Mouse (Mus musculus): Measurements from ENCODE around the gene Gas2l3. TPM values are rescaled to one million over a fixed set of nuclear protein-coding genes. Genes with fewer than 3 reads are reported as not detected.

Gene Gas2l3
- polyA plus RNA-seq, 1 experiment from 2014 or later = 9.7 TPM

DNA sequence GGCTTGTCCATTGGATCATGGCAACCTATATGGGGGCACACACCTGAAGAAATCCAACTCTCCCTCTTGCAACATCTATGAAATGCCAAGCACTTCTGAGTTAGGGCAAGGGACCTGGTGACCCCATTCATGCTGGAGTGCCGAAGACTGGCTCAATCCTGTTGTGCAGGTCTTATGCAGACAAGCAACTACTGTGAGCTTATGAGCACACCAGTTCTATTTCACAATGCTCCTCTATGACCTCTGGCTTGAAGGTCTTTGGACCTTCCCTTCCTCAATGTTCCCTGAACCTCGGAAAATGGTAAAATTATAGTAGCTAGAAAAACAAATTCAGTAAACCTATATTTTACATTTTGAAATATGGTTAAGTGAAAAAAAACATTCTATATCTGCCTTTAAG, 25.8 kb downstream of the Gas2l3 start:
- no peak overlapping the region for H3K27ac ChIP-seq
- H3K36me3 ChIP-seq = peaks cover 68% of the 10 kb centered on the region
- WGBS = 91% methylated on average over 2 of the region's 2 CpGs

DNA sequence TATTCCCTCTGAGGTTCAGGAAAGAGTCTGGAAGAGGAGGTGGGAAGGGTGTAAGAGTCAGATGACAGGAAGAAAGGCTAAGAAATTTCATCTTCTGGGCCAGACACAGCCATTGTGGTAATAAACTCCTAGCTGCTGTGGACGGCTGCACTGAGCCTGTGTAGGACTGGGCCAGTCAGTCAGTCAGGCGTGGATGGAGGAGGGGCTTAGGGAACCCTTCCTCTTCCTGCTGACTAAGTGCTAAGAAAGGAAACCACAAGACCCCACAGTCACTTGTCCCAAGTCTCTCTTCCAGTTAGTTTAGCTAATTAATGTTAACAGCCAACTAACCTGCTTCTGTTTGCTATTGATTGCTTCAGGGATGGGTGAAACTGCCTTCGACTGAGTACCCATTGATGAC, 28.3 kb downstream of the Gas2l3 start:
- peaks cover 71% of the 10 kb centered on the region for H3K36me3 ChIP-seq
- DNase-seq (ENCODE audit: low spot score) = no peak
- H3K9me3 ChIP-seq = no peaks in the 10 kb centered on the region
- no peak overlapping the region for H3K4me3 ChIP-seq
- 75% methylated on average over 3 of the region's 3 CpGs for WGBS
- H3K27me3 ChIP-seq (ENCODE audit: insufficient read depth, poor library complexity, severe bottlenecking) = no peaks in the 10 kb centered on the region
- no peak overlapping the region for H3K27ac ChIP-seq
- no peaks in the 10 kb centered on the region for H3K4me1 ChIP-seq (replicated peaks)

More for the DNA sequence above, 25.8 kb downstream of the Gas2l3 start:
- Histone ChIP-seq H3K9me3 (no peaks in the 10 kb centered on the region), H3K4me1 (replicated peaks) (no peaks in the 10 kb centered on the region), H3K27me3 (ENCODE audit: insufficient read depth, poor library complexity, severe bottlenecking) (no peaks in the 10 kb centered on the region), H3K4me3 (no peak overlapping the region)
- DNase-seq (ENCODE audit: low spot score) = no peak

DNA sequence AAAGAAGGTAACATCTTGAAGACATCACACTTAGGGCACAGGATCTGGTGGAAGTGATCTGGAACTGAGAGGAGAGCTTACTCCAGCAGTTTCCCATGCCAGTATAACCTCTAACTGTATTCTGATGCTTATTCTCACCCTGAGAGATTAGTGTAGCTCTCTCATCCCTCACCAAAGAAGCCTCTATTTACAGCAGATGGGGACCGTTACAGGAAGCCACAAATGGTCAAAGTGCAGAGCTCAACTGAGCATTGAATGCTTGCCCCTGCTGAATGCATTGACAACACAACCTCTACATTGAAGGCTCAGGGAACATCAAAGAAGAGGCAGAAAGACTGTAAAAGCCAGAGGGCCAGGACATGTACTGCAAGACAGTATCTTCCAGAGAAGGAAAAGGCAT, 36.2 kb downstream of the Gas2l3 start:
- Histone ChIP-seq H3K27me3 (ENCODE audit: insufficient read depth, poor library complexity, severe bottlenecking) (no peaks in the 10 kb centered on the region), H3K4me1 (replicated peaks) (no peaks in the 10 kb centered on the region), H3K4me3 (no peak overlapping the region), H3K9me3 (no peaks in the 10 kb centered on the region), H3K27ac (no peak overlapping the region), H3K36me3 (peaks cover 20% of the 10 kb centered on the region)
- WGBS = 60% methylated on average over 1 of the region's 1 CpGs
- DNase-seq (ENCODE audit: low spot score) = no peak

DNA sequence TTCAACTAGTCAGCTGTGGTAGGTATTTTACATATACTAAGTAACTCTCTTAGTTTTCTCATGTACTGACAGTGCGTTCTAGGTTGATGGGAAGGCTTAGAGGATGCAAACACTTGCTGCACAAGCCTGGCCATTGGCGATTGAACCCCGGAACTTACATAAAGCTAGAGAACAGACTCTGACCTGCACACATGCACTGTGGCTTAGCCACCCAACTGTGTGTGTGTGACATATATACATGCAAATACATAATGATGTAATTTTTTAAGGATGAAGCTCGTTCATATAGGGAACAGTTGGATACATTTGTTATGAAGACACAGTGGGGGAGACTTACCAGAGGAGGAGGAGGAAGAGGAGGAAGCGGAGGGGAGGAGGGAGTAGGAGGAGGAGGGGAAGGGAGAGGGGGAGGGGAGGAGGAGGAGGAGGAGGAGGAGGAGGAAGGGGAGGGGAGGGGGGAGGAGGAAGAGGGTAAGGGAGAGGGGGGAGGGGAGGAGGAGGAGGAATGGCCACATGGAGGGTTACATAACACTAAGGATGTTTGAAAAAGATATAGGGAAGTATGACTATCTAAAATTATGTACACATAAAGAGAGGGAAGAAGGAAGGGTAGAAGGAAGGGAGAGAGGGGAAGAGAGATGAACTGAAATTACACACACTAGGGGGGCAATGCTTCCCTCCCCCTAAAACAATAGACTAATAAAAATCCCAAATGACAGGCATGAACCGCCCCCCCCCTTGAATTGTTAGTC, 36.9 kb downstream of the Gas2l3 start:
- no peaks in the 10 kb centered on the region for H3K4me1 ChIP-seq (replicated peaks)
- H3K4me3 ChIP-seq = no peak overlapping the region
- peaks cover 18% of the 10 kb centered on the region; the same call in 1 of the 2 replicates for H3K36me3 ChIP-seq
- WGBS = 80% methylated on average over 6 of the region's 6 CpGs
- no peaks in the 10 kb centered on the region for H3K9me3 ChIP-seq
- H3K27ac ChIP-seq = no peak overlapping the region
- no peaks in the 10 kb centered on the region for H3K27me3 ChIP-seq (ENCODE audit: insufficient read depth, poor library complexity, severe bottlenecking)
- no peak for DNase-seq (ENCODE audit: low spot score)

DNA sequence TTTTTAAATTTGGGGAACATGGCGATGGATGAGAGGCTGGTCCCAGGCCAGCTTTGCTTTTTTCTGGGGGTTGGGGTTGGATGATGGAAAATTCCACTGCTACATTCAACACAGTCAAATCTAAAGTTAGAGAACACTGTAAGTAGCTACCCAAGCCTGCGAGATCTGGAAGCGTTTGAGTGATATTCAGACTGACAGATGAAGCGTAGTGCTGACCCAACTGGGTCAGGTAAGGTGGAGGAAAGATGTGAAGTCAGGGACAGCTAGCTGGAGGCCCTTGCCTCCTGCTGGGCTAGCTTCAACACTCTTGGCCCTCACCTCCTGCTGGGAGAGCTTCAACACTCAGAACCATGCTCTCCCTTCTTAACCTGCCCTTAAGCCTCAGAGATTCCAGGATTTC, 38.8 kb downstream of the Gas2l3 start:
- Histone ChIP-seq H3K36me3 (0 out of 2 replicates have a peak, but pooled peaks cover 2% of the 10 kb centered on the region), H3K27ac (no peak overlapping the region), H3K27me3 (ENCODE audit: insufficient read depth, poor library complexity, severe bottlenecking) (no peaks in the 10 kb centered on the region), H3K4me1 (replicated peaks) (no peaks in the 10 kb centered on the region), H3K4me3 (no peak overlapping the region), H3K9me3 (0 out of 2 replicates have a peak, but pooled peaks cover 4% of the 10 kb centered on the region)
- DNase-seq (ENCODE audit: low spot score) = no peak
- 73% methylated on average over 4 of the region's 4 CpGs for WGBS

DNA sequence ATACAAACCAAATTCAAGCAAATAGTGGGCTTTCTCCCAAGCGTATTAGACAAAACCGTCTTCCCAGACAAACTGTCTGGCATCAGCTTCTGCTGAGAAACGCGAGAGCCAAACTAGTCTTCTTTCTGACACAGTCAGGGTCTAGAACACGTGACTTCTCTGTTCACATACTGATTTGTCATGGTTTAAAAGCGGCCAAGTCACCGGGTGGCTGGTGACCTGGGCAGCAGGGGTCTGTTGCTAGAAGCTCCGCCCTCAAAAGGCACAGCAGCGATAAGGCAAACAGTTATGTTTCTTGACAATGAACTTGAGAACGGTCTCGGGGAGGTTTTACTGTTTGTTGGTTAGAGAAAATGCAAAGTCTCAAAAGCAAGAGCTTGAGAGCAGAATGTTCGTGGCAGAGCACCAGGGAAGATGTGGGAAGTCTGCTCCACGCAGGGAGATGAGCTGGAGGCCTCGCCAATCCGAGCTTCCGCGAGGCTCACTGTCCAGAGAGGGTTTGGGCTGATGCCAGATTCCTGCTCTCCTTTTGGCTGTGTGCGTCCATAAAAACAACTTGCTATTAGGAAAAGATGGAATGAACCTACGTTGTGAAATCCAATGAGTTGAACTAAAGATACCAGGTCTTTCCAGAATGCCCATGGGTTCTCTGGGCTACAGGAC, 43.0 kb downstream of the Gas2l3 start:
- Histone ChIP-seq H3K27ac (no peak overlapping the region), H3K9me3 (0 out of 2 replicates have a peak, but pooled peaks cover 4% of the 10 kb centered on the region), H3K36me3 (no peaks in the 10 kb centered on the region), H3K27me3 (ENCODE audit: insufficient read depth, poor library complexity, severe bottlenecking) (no peaks in the 10 kb centered on the region), H3K4me1 (replicated peaks) (peaks cover 5% of the 10 kb centered on the region; the same call in 1 of the 2 replicates), H3K4me3 (no peak overlapping the region)
- 86% methylated on average over 19 of the region's 19 CpGs for WGBS
- DNase-seq (ENCODE audit: low spot score) = no peak

DNA sequence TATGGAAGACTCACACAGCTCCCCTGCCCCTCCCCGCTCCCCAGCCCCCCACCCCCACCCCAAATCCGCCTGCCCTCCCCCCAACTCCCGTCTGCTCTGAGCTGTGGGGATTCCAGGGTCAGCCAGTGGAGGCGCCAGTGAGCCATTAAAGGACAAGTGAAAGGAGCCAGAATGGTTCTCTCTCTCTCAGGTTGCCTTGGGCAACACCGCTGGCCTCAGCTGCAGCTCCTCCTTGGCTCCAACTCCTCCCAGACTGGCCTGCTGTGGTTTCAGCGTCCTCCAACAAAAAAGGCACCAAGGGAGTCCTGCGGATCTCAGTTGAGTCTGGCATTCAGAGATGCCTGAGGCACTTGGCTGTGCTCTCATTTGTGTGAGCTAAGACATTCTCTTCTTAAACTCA, 47.9 kb downstream of the Gas2l3 start:
- H3K4me1 ChIP-seq (replicated peaks) = peaks cover 16% of the 10 kb centered on the region; the same call in 1 of the 2 replicates
- no peaks in the 10 kb centered on the region for H3K27me3 ChIP-seq (ENCODE audit: insufficient read depth, poor library complexity, severe bottlenecking)
- H3K4me3 ChIP-seq = peak overlapping the region; percentile 33
- 2% methylated on average over 7 of the region's 7 CpGs for WGBS
- DNase-seq (ENCODE audit: low spot score) = peak; percentile 83
- H3K36me3 ChIP-seq = no peaks in the 10 kb centered on the region
- H3K9me3 ChIP-seq = 0 out of 2 replicates have a peak, but pooled peaks cover 4% of the 10 kb centered on the region
- no peak overlapping the region for H3K27ac ChIP-seq

DNA sequence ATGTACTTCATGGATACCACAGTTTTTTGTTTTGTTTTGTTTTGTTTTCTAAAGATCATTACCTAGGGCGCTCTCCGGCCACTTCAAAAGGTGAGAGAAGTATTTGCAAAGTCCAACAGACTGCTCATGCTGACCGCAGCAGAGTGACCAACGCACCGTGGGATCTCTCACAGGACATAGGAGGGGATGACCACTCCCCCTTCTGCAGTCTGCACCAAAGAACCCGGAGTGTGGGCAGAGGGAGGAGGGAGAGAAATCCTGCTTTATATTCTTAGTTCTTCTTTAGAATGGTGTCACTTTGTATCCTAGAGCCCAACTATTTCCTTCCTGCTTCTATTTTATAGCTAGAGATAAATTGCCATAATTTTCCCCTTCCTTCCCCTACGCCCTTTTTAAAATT, 48.4 kb downstream of the Gas2l3 start:
- WGBS = 34% methylated on average over 7 of the region's 7 CpGs

DNA sequence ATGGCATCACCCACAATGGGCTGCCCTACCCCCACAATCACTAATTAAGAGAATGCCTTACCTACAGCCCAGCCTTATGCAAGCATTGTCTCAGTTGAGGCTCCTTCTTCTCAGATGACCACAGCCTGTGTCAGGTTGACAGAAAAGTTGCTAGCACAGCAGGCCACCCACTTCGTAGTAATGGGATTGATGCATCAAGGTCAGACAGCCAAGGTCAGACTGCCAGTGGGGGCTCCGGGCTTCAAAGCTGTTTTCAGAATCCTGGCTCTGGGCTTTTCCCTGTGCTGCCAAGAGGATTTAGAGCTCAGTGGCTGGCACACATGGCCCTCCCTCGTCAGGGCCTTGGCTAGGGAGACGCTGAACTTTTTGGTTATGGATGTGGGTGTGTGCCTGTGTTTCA, 51.1 kb downstream of the Gas2l3 start:
- H3K27me3 ChIP-seq (ENCODE audit: insufficient read depth, poor library complexity, severe bottlenecking) = no peaks in the 10 kb centered on the region
- no peaks in the 10 kb centered on the region for H3K9me3 ChIP-seq
- DNase-seq (ENCODE audit: low spot score) = peak; percentile 27
- no peaks in the 10 kb centered on the region for H3K36me3 ChIP-seq
- peaks cover 16% of the 10 kb centered on the region; the same call in 1 of the 2 replicates for H3K4me1 ChIP-seq (replicated peaks)
- no peak overlapping the region for H3K27ac ChIP-seq
- H3K4me3 ChIP-seq = no peak overlapping the region
- WGBS = 44% methylated on average over 4 of the region's 4 CpGs

More for the DNA sequence above, 48.4 kb downstream of the Gas2l3 start:
- Histone ChIP-seq H3K27ac (no peak overlapping the region), H3K36me3 (no peaks in the 10 kb centered on the region), H3K9me3 (no peaks in the 10 kb centered on the region), H3K27me3 (ENCODE audit: insufficient read depth, poor library complexity, severe bottlenecking) (no peaks in the 10 kb centered on the region), H3K4me1 (replicated peaks) (peaks cover 16% of the 10 kb centered on the region; the same call in 1 of the 2 replicates), H3K4me3 (peak overlapping the region; percentile 33; the same call in 1 of the 2 replicates)
- no peak for DNase-seq (ENCODE audit: low spot score)

DNA sequence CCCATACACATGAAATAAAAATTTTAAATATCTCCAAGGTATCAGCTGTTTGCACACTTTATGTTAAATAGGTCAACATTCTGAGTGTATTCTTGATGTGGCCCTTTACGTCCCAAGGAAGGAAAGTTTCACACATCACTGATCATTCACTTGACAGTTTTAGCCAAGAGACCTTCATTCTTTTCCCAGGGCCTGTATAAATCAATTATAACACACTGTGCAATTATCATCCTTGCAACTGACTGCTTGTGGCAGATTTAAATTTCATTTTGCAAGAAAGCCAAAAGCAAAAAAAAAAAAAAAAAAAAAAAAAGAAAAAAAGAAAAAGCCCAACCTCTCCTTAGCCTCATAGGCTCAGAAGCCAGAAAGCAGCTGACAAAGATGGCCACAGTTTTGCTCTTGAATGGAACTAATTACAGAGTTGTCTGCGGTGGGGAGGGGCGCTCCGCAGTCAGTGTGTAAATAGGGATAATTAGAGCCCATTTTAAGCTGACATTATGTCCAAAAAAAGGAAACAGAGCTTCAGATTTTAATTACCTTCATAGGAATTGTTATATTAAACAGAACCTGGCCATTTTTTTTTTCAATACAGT, 52.1 kb downstream of the Gas2l3 start:
- no peak overlapping the region for H3K27ac ChIP-seq
- DNase-seq (ENCODE audit: low spot score) = no peak
- H3K36me3 ChIP-seq = no peaks in the 10 kb centered on the region
- H3K9me3 ChIP-seq = no peaks in the 10 kb centered on the region
- H3K4me1 ChIP-seq (replicated peaks) = peaks cover 16% of the 10 kb centered on the region; the same call in 1 of the 2 replicates
- WGBS = 76% methylated on average over 4 of the region's 4 CpGs
- no peak overlapping the region for H3K4me3 ChIP-seq
- no peaks in the 10 kb centered on the region for H3K27me3 ChIP-seq (ENCODE audit: insufficient read depth, poor library complexity, severe bottlenecking)

DNA sequence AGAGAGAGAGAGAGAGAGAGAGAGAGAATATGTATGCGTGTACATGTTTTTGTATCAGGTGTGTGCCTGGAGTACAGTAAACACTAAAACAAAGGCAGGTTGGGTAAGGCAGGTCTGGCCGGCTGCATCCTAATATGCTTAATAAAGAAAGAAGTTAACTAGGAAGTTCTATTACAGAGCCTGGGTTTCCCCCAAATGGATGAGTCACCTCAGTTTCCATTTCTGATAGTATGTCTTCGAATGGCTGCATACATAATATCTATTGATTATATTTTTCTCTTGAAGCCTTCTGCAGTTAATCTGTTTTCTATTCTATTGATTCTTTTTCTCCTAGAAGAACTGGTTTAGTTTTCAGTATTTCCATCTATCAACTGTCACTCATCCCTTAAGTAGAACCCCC, 57.3 kb downstream of the Gas2l3 start:
- Histone ChIP-seq H3K27ac (no peak overlapping the region), H3K36me3 (no peaks in the 10 kb centered on the region), H3K9me3 (no peaks in the 10 kb centered on the region), H3K27me3 (ENCODE audit: insufficient read depth, poor library complexity, severe bottlenecking) (no peaks in the 10 kb centered on the region), H3K4me3 (no peak overlapping the region), H3K4me1 (replicated peaks) (no peaks in the 10 kb centered on the region)
- 97% methylated on average over 3 of the region's 3 CpGs for WGBS
- no peak for DNase-seq (ENCODE audit: low spot score)

DNA sequence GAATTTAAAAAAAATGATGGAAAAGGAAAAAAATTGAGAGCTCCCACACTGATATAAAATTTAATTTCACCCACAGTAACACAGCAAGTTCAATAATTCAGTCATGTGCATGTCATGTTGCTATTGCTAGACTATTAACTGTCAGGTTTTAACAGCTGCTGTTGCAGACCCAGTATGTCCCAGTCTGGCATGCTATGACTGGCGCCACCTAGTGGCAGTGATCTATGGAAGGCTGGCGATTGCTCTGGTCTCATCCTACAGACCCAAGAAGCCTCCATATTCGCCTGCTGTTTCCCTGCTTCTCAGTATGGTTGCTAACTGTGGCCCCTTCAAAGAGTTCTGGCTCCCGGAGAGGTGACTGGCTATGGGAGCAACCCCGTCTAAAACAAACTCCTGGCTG, 60.3 kb downstream of the Gas2l3 start:
- Histone ChIP-seq H3K4me3 (no peak overlapping the region), H3K9me3 (no peaks in the 10 kb centered on the region), H3K27ac (no peak overlapping the region), H3K27me3 (ENCODE audit: insufficient read depth, poor library complexity, severe bottlenecking) (no peaks in the 10 kb centered on the region), H3K36me3 (no peaks in the 10 kb centered on the region), H3K4me1 (replicated peaks) (no peaks in the 10 kb centered on the region)
- 3% methylated on average over 5 of the region's 5 CpGs for WGBS
- peak; percentile 85 for DNase-seq (ENCODE audit: low spot score)

DNA sequence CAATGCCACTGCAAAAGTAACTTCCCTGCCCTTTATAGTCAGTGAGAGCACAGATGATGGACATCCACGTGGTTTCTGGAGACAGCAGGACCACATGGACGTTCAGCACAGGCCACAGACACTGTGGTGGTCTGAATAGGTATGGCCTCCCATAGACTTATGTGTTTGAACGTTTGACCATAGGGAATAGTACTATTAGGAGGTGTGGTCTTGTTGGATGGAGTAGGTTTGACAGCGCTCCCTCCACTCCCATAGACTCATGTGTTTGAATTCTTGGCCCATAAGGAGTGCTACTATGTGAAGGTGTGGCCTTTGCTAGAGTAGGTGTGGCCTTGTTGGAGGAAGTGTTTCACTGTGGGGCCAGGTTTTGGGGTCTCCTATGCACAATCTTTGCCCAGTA, 66.0 kb downstream of the Gas2l3 start:
- no peak for DNase-seq (ENCODE audit: low spot score)
- Histone ChIP-seq H3K27me3 (ENCODE audit: insufficient read depth, poor library complexity, severe bottlenecking) (no peaks in the 10 kb centered on the region), H3K9me3 (no peaks in the 10 kb centered on the region), H3K4me3 (no peak overlapping the region), H3K36me3 (no peaks in the 10 kb centered on the region), H3K4me1 (replicated peaks) (no peaks in the 10 kb centered on the region), H3K27ac (no peak overlapping the region)
- WGBS = 76% methylated on average over 4 of the region's 4 CpGs

Data from hindbrain, embryonic 10.5 days (tissue).